Mouse (Mus musculus) limb, embryonic 12.5 days (tissue): ENCODE data around the gene Il22. TPM values are rescaled to one million over a fixed set of nuclear protein-coding genes. Genes with fewer than 3 reads are reported as not detected.
"Not testable (repeated sequence)": the region's sequence is repeated elsewhere in the genome, so short reads cannot be mapped to it uniquely, and the experiment has no call there.

ENCODE experiments used
- ATAC-seq: fragments of 200-750 bp; cut with Nextera tagmentation; 2 replicates; pipeline ENCODE4 v1.8.0; 2017; ENCODE audit warnings: low read depth, moderate TSS enrichment; ENCODE audit not compliant: insufficient number of reproducible peaks, insufficient read depth, low FRiP score, low TSS enrichment
- H3K27ac ChIP-seq: fragments of 300-500 bp; sonication (generic); 2 replicates; pipeline ENCODE4 v1.5.1; 2016; ENCODE audit warnings: mild to moderate bottlenecking, moderate library complexity
- H3K27me3 ChIP-seq: fragments of 300-500 bp; sonication (generic); 2 replicates; pipeline ENCODE4 v1.6.1; 2016; ENCODE audit warnings: mild to moderate bottlenecking, moderate library complexity
- H3K36me3 ChIP-seq: fragments of 300-500 bp; sonication (generic); 2 replicates; pipeline ENCODE4 v1.6.1; 2016; ENCODE audit warnings: mild to moderate bottlenecking, moderate library complexity
- H3K4me1 ChIP-seq: fragments of 300-500 bp; sonication (generic); replicated peaks from 2 replicates; pipeline ENCODE4 v1.6.1; 2016
- H3K4me2 ChIP-seq: fragments of 300-500 bp; sonication (generic); 2 replicates; pipeline ENCODE4 v1.6.1; 2016; ENCODE audit warnings: mild to moderate bottlenecking, moderate library complexity
- H3K4me3 ChIP-seq: fragments of 300-500 bp; sonication (generic); replicated peaks from 2 replicates; pipeline ENCODE4 v1.5.1; 2016; ENCODE audit warnings: mild to moderate bottlenecking
- H3K9ac ChIP-seq: fragments of 300-500 bp; sonication (generic); replicated peaks from 2 replicates; pipeline ENCODE4 v1.6.1; 2016; ENCODE audit warnings: mild to moderate bottlenecking, moderate library complexity
- H3K9me3 ChIP-seq: fragments of 300-500 bp; sonication (generic); 2 replicates; pipeline ENCODE4 v1.6.1; 2016; ENCODE audit warnings: mild to moderate bottlenecking, moderate library complexity
- WGBS: fragments of 180-500 bp; shearing (Covaris S2); methylation state at CpG from one replicate; pipeline ENCODE4 v1.1.7; 2016; 5-methylcytosine and 5-hydroxymethylcytosine counted together
- polyA plus RNA-seq: library from polyadenylated mRNA; unstranded; fragments of >200 nt; fragmentation: Nextera tagmentation; extraction: Ambion mirVana; gene quantifications from 2 replicates; pipeline ENCODE4 v1.2.1, GENCODE M21; 2016

Gene Il22
- polyA plus RNA-seq, result not detected in 2 replicates

DNA sequence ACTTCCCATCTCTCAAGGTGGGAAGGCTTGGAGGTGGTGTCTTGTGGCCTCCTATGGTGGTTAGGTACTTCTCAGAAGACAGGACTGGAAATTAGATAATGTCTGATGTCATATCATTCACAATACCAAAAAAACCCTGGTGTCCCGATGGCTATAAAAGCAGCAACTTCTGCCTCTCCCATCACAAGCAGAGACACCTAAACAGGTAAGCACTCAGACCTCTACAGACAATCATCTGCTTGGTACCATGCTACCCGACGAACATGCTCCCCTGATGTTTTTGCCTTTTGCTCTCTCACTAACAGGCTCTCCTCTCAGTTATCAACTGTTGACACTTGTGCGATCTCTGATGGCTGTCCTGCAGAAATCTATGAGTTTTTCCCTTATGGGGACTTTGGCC lies at the start of gene Il22:
Gene Il22, plus strand, starts transcription at position 301 of the 400 bp plus-strand sequence.
- no peak within 1 kb of the TSS for H3K4me2 ChIP-seq
- no peaks in the 10 kb centered on the region for H3K9me3 ChIP-seq
- no peak for ATAC-seq
- WGBS, result 91% methylated on average over 4 of the region's 4 CpGs
- H3K4me3 ChIP-seq, result no peak within 1 kb of the TSS
- no peaks in the 10 kb centered on the region for H3K27me3 ChIP-seq
- no peaks in the 10 kb centered on the region for H3K36me3 ChIP-seq
- no peaks in the 10 kb centered on the region for H3K4me1 ChIP-seq
- no peak within 1 kb of the TSS for H3K9ac ChIP-seq
- H3K27ac ChIP-seq, result no peak within 1 kb of the TSS

DNA sequence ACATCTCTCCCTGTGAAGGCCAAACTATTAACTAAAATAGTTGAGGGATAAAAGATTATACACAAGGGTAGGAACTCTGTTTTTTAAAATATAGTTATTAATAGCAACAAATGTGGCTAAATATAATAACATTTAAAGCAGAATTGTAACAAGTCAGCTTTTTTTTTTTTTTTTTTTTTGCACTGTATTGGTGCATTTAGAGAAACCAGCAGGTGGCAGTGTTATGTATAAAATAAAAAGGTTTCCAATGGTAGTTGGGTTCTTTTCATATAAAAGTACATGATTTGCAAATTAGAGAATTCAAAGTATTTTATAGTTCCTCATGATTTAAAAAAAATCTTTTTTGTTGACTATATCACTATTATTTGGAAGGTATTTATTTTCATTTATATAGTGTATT lies 48.8 kb upstream of the Il22 start:
- no peaks in the 10 kb centered on the region for H3K9me3 ChIP-seq
- peaks cover 74% of the 10 kb centered on the region for H3K36me3 ChIP-seq
- no peaks in the 10 kb centered on the region for H3K27me3 ChIP-seq
- no peaks in the 10 kb centered on the region for H3K4me1 ChIP-seq
- H3K4me3 ChIP-seq, result no peak overlapping the region
- ATAC-seq, result no peak
- H3K9ac ChIP-seq, result no peak overlapping the region
- no peak overlapping the region for H3K4me2 ChIP-seq
- no peak overlapping the region for H3K27ac ChIP-seq

DNA sequence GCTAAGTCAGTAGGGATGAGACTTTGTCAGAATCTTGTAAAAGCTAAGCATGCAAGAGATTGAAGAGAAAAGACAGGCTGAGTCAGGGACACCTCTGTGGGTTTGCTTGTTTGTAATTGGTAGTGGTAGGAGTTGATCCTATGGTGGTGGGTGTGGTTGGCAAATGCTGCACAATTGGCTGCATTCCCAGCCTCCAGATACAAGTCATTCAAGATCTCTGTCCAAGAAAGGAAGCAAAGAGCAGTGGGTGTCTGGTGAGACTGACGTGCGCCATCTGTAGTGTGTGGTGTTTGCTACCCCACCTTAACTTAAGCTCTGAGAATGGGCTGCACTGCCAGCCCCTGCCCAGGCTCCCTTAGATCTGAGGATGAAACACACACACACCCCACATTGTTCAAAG lies 43.6 kb upstream of the Il22 start:
- Histone ChIP-seq H3K4me1 (no peaks in the 10 kb centered on the region), H3K27me3 (no peaks in the 10 kb centered on the region), H3K36me3 (peaks cover 85% of the 10 kb centered on the region), H3K27ac (no peak overlapping the region), H3K4me3 (no peak overlapping the region), H3K9ac (no peak overlapping the region), H3K4me2 (no peak overlapping the region), H3K9me3 (no peaks in the 10 kb centered on the region)
- WGBS, result 100% methylated on average over 2 of the region's 2 CpGs
- no peak for ATAC-seq

DNA sequence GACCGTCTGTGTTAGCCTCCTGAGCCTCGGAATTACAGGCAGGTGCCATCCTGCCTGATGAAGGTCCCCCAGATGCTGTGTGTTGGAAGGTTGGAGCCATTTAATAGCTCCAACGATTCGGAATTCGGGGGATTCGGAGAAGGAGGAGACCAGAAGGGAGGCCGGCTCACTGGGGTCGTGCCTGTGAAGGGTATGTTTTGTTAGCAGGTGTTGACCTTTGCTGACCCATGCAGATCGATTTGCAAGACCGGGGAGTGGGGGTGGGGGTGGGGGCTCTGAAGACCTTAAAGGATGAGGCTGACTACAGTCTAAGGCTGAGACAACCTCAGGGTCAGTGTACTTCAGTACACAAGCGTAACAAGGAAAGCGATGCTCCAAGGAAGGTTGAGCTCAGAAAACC lies 35.5 kb upstream of the Il22 start:
- H3K36me3 ChIP-seq, result peaks cover 51% of the 10 kb centered on the region
- H3K27me3 ChIP-seq, result no peaks in the 10 kb centered on the region
- H3K27ac ChIP-seq, result no peak overlapping the region
- no peaks in the 10 kb centered on the region for H3K9me3 ChIP-seq
- no peak overlapping the region for H3K4me2 ChIP-seq
- H3K4me3 ChIP-seq, result no peak overlapping the region
- H3K4me1 ChIP-seq, result no peaks in the 10 kb centered on the region
- ATAC-seq, result no peak
- 76% methylated on average over 12 of the region's 12 CpGs for whole genome bisulfite sequencing
- H3K9ac ChIP-seq, result no peak overlapping the region

DNA sequence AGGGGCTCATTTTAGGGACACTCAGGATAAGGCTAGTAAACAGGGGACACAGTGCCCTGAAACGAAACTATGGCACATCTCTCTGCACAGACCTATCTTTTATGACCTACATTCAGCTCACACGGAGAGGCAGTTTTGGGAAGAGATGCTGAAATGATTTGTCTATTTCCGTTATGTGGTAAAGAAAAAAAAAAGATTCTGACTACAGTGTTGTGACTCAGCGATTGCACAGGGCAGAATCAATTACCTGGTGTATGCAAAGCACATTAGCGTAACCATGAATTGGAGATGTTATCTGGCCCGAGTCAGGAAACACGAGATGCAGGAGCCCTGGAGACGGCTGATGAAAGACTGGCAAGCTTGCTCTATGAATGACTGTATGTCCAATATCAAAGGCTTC lies 32.3 kb upstream of the Il22 start:
- ATAC-seq, result no peak
- Histone ChIP-seq H3K4me2 (no peak overlapping the region), H3K27me3 (no peaks in the 10 kb centered on the region), H3K4me3 (no peak overlapping the region), H3K27ac (no peak overlapping the region), H3K9me3 (no peaks in the 10 kb centered on the region), H3K4me1 (no peaks in the 10 kb centered on the region), H3K9ac (no peak overlapping the region), H3K36me3 (peaks cover 20% of the 10 kb centered on the region)
- WGBS, result 69% methylated on average over 8 of the region's 8 CpGs

DNA sequence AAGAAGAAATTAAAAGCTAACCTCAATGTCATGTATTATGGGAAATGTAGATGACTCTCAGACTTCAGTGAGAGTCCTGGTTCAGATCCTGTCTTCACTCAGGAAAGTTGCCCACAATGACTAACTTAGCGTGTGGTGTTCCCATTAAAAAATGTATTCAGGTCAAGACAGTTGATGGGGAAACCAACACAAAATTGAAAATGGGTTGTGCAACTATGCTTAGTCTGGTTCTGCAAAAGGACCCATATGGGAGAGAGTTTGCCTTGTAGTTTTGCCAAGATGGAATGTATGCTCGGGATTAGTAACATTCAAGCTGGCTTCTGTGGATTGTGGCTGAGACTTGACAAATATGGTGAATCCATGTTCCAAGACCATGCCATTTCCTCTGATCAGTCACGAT lies 31.9 kb upstream of the Il22 start:
- Histone ChIP-seq H3K4me3 (no peak overlapping the region), H3K27ac (no peak overlapping the region), H3K4me2 (no peak overlapping the region), H3K36me3 (peaks cover 15% of the 10 kb centered on the region), H3K27me3 (no peaks in the 10 kb centered on the region), H3K9me3 (no peaks in the 10 kb centered on the region), H3K9ac (no peak overlapping the region), H3K4me1 (no peaks in the 10 kb centered on the region)
- WGBS, result 94% methylated on average over 3 of the region's 3 CpGs
- no peak for ATAC-seq

DNA sequence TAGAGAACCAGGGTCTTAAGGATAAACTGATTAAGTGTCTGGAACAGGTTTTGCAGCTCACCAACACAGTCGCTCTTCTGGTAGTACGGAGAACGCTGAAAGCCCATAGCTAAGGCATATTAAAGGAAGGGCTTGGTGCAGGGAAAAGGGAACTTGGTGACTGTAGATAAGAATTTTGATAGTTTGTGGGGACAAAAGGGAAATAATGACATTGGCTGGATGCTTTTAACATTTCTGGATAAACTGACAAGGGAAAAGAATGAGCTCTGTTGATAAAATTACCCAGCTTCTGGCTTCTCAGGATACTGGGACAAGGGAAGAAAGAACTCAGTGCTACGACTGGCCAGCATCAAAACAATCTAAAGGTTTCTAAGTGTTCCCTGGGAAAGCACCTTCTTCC lies 29.2 kb upstream of the Il22 start:
- WGBS, result 91% methylated on average over 4 of the region's 4 CpGs
- not testable (repeated sequence) for H3K4me3 ChIP-seq, H3K27ac ChIP-seq, H3K36me3 ChIP-seq, H3K9ac ChIP-seq, ATAC-seq, H3K4me1 ChIP-seq, H3K4me2 ChIP-seq, H3K27me3 ChIP-seq, H3K9me3 ChIP-seq

DNA sequence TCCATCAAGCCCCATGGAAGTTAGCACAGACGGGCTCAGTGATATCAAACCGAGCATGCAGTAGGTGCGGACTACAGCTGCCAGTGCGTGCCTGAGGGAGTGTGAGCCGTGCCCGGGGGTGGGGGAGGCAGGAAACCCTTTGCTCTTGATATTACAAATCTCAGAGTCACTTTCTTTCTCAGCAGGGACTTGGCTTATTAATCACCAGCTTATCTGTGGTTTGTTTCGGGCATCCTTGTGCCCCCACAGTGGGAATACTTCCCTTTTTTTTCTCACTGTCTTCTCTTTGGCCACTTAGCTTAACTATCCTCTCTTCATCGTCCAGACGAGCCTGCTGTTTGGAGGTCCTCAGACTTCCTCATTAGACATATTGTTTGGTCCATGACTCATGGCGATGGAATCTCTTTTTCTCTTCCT lies 26.0 kb upstream of the Il22 start:
- 88% methylated on average over 10 of the region's 10 CpGs for WGBS
- Histone ChIP-seq H3K4me1 (no peaks in the 10 kb centered on the region), H3K27ac (no peak overlapping the region), H3K4me3 (no peak overlapping the region), H3K4me2 (no peak overlapping the region), H3K36me3 (no peaks in the 10 kb centered on the region), H3K9me3 (no peaks in the 10 kb centered on the region), H3K27me3 (no peaks in the 10 kb centered on the region), H3K9ac (no peak overlapping the region)
- no peak for ATAC-seq

DNA sequence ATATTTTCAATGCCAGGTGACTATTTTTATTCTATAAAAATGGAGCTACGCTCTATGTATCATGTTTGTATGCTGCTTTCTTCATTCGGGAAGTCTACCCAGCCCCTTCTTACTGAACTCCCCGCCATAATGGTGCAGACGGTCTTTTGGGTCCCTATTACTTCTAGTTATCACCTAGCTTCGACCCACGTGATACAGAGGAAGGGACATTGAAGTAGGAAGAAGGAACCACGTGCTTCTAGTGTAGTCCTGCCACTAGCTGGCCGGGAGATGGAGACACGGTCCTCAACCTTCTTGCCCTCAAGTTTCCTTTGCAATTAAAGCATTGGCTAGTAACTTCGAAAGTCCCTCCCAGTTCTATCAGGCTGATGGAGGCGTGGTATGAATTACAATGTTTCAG lies 25.5 kb upstream of the Il22 start:
- no peaks in the 10 kb centered on the region for H3K4me1 ChIP-seq
- no peak overlapping the region for H3K9ac ChIP-seq
- no peaks in the 10 kb centered on the region for H3K36me3 ChIP-seq
- no peak overlapping the region for H3K4me3 ChIP-seq
- H3K9me3 ChIP-seq, result no peaks in the 10 kb centered on the region
- H3K4me2 ChIP-seq, result no peak overlapping the region
- no peak for ATAC-seq
- H3K27ac ChIP-seq, result no peak overlapping the region
- WGBS, result 90% methylated on average over 11 of the region's 11 CpGs
- H3K27me3 ChIP-seq, result no peaks in the 10 kb centered on the region

DNA sequence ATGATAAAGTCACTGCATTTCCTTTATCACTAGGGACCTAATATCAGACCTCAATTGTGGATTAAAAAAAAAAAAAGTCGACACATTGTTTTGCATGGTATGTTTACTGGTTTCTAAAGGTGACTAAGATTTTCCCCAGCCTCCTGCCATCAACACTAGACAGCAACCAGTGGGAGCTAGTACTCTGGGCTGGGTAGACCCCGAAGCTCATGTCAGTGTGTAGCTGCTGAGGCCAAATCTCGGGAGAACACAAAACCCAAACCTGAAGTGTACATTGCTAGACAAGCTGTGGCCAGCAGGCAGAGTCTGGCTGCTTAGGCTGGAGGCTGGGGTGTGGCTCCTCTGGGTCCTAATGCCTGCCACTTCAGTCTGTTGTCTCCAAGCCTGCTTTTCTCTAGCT lies 9.6 kb upstream of the Il22 start:
- H3K27me3 ChIP-seq, H3K4me2 ChIP-seq, H3K27ac ChIP-seq, H3K4me1 ChIP-seq, ATAC-seq, H3K9me3 ChIP-seq, H3K4me3 ChIP-seq, H3K36me3 ChIP-seq, H3K9ac ChIP-seq: not testable (repeated sequence)
- whole genome bisulfite sequencing, result 36% methylated on average over 3 of the region's 3 CpGs

DNA sequence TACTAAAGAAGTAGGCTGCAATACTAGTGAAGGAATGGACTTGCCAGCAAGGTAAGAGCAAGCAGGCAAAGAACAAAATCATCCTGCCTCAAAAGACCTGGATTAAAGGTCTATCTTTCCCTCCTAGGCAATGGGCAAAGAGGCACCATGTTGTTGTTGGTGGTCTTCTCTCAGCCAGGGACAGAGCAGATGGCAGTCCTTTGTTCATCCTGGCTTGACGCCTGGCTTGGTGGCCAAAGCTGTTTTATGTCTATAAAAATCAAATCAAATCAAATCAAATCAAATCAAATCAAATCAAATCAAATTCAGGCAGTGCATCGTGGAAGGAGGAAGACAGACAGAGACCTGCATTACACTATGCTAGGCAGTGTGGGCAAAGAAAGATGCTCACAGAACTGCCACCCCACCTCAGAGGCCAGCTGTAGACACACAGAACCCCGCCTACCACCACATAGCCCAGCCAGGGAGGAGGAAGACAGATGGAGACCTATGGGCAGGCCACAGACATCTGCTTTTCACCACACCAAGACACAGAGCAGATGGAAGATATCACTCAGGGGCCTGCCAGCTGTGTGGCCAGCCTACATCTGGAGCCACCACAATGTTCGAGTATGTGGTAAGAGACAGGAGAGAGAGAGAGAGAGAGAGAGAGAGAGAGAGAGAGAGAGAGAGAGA lies 11.1 kb downstream of the Il22 start:
- not testable (repeated sequence) for H3K27me3 ChIP-seq, H3K4me3 ChIP-seq, H3K36me3 ChIP-seq, ATAC-seq, H3K9me3 ChIP-seq, H3K4me2 ChIP-seq, H3K27ac ChIP-seq, H3K4me1 ChIP-seq, H3K9ac ChIP-seq
- 88% methylated on average over 2 of the region's 4 CpGs for WGBS

DNA sequence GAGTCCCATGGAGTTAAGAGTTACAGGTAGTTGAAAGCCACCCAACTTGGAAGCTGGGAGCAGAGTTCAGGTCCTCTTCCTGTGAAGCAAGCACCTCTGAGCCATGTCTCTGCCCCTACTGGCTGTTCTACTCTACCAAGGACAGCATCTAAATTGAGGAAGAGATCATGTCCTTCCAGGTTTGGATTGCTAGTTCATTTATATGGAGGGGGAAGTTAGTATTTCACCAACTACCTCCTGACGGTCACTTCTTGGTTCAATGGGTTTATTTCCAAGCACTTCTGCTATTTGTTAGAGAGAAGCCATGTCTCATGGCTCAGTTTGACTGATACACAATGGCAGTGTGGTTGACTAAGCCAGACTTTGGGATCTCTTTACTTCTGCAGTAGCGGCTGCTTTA lies 22.9 kb downstream of the Il22 start:
- H3K9ac ChIP-seq, H3K4me2 ChIP-seq, H3K36me3 ChIP-seq, ATAC-seq, H3K4me1 ChIP-seq, H3K27ac ChIP-seq, H3K27me3 ChIP-seq, H3K4me3 ChIP-seq, H3K9me3 ChIP-seq: not testable (repeated sequence)
- no CpG with 5 or more reads among the region's 2 CpGs for WGBS
